Mouse (Mus musculus) ES-CJ7 (cell line): ENCODE measurements around the gene Gm5065.

Source experiments
- DNase-seq: peaks from one replicate; pipeline ENCODE4 v3.0.0; 2011; ENCODE audit warnings: low read depth, low spot score

The Gm5065 gene

GRCm38 (mm10) chr7:5350237-5350636 lies at the start of gene Gm5065:
Gene Gm5065, plus strand, starts transcription at chr7:5350537.
- DNase-seq, result no peak

- no peak for DNase-seq
These were observed 22.8 kb upstream of the Gm5065 start for GRCm38 (mm10) chr7:5327511-5327910.

- no peak for DNase-seq
These were observed 598 bp downstream of the Gm5065 start, which contains the start of gene Nlrp2 for GRCm38 (mm10) chr7:5350935-5351334. Gene Nlrp2, minus strand, starts transcription at chr7:5351035.

GRCm38 (mm10) chr7:5363599-5363998 lies 13.3 kb downstream of the Gm5065 start:
- DNase-seq, result no peak

- no peak for DNase-seq
These were observed 16.4 kb downstream of the Gm5065 start for GRCm38 (mm10) chr7:5366724-5367123.

- DNase-seq, result no peak
These were observed 55.9 kb downstream of the Gm5065 start for GRCm38 (mm10) chr7:5406201-5406600.
